Mouse (Mus musculus) cerebellum, adult 2 months (tissue): ENCODE measurements around the gene Itpa.

Source experiments
- CTCF ChIP-seq: fragments of 200-500 bp; IDR thresholded peaks from 2 replicates; pipeline ENCODE4 v1.5.1; 2011; ENCODE audit warnings: low read depth, mild to moderate bottlenecking, control low read depth, low read length, moderate library complexity, borderline replicate concordance; ENCODE audit not compliant: insufficient read depth
- POLR2A ChIP-seq: fragments of 200-500 bp; IDR thresholded peaks from 2 replicates; pipeline ENCODE4 v1.6.1; 2011; ENCODE audit warnings: low read length, control low read depth, borderline replicate concordance; ENCODE audit not compliant: insufficient read depth

GRCm38 (mm10) chr2:130658530-130658929 is 8.9 kb upstream of the Itpa start:
- TF ChIP-seq CTCF (no peak), POLR2A (no peak)
